Mouse (Mus musculus) CH12F3 (cell line): Measurements from ENCODE around the gene Gm16867.
"Not testable (repeated sequence)": the region's sequence is repeated elsewhere in the genome, so short reads cannot be mapped to it uniquely, and the experiment has no call there.

Source experiments
- in situ Hi-C: fragments of 300-500 bp; cut with MboI; formaldehyde crosslinking; loops from 2 replicates; pipeline ENCODE4 v1.14.3; 2020; ENCODE audit warnings: low sequenced_read_pairs

The Gm16867 gene

DNA sequence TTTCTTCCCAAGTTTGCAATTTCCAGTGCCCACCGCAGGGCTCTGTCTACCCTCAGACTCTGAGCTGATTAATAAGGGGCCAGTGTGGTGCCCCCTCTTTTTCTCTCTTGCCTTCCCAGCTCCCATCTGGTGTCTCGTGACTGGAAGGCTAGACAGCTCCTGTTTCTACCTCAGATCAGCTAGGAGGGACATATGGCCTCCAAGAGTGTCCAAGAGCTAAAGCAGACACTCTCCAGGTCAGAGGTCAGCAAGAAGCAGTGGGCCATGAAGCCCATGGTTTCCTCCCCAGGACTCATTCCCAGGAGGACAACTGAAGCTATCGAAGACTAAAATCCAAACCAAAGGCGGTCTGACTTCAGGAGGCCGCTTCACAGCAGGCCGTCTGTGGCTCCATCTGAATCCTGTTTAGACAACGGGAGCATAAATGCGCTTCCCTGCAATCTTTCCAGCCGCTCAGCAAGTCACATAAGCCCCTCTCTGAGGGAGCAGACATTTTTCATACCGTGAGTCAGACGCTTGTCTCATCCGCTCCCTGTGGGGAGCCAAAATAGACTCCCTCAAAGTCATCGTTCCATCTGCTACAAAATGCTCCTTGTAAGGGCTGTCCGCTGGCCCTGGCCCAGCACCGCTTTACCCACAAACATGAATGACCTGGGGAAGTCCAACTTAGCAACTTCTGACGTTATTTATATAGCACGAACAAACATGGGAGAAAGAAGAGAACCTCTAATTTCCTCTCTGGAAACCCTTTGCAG is 35.4 kb downstream of the Gm16867 start:
- in situ Hi-C loops = not testable (repeated sequence)

DNA sequence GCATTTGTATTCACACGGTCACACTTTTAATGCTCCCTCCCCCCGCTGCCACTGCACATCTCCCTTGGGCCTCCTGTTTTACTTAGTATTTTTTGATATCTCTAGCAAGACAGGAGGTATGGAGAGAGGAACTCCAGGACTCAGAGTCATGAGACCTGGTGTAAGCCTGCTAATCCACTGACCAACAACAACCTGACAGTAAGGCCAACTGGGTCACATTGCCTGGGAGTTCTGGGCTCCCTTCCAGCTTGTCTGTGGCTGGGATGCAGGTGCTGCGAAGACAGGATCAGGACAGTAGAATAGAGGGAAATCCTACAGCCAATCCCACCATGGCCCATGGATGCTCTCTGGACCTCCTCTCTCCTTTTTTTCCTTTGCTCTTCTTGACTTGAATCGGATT is 38.7 kb downstream of the Gm16867 start:
- in situ Hi-C loops = not testable (repeated sequence)

DNA sequence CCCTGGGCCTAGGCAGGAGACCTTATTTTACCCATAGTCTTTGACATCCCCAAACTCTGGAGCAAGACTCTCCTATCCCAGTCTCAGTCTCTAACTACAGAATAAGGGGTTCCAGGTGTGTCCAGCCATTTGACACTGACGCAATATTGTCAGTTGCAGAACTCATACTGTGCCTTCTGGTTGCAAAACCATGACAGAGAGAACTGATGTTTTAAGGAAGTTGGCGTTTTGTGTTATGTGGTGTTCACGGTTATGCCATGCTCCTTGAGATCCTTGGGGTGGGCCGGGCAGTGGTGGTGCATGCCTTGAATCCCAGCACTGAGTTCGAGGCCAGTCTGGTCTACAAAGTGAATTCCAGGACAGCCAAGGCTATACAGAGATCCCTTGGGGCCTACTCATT is 45.5 kb downstream of the Gm16867 start:
- in situ Hi-C loops = not testable (repeated sequence)

DNA sequence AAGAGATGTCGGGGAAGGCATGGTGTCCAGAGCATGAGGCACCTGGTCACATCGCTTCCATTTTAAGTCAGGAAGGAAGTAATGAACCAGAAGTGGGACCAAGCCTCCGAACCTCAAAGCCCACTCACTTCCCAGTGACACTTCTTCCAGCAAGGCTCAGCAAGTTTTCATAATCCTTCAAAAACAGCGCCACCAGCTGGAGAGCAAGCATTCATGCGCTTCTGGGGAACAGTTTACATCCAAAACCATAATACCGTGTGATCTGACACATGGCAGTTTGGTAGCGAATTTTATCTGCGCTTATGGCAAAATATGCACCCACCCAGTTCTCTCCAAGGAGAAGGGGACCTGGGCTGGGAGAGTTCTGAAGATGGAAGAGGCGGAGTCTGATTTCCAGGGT is 48.5 kb downstream of the Gm16867 start:
- in situ Hi-C loops = not testable (repeated sequence)

DNA sequence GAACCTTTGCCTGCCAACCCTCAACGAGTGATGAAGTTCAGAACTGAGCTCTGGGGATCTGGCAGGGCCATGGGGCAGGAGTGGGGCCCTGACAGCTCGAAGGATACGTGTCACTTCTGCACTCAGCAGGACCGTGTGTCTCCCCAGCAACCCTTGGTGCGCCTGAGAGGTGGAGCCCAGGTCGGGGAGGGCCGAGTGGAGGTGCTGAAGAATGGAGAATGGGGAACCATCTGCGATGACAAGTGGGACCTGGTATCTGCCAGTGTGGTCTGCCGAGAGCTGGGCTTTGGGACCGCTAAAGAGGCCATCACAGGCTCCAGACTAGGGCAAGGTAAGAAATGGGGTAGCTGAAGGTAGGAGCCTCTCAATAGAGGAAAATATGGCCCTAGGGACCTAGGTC is 54.3 kb downstream of the Gm16867 start:
- in situ Hi-C loops = not testable (repeated sequence)

DNA sequence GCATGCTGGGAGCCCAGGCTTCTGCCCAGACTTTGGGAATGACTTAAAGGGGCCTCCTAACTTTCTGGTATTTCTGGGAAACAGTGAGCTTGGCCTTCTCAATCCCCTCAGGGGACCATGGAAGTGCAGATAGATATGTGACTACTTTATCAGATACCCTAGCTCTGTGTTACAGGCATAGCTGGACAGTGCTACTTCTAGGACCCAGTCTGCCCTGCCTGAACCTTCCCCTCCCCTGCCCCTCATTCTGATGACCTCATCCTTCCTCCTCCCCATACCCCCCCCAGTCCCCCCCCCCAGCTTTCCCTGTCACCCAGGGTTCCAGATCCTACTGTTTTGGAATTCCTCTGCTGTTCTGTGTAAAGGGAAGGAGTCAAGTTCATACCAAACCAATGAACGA is 56.2 kb downstream of the Gm16867 start:
- in situ Hi-C loops = not testable (repeated sequence)

DNA sequence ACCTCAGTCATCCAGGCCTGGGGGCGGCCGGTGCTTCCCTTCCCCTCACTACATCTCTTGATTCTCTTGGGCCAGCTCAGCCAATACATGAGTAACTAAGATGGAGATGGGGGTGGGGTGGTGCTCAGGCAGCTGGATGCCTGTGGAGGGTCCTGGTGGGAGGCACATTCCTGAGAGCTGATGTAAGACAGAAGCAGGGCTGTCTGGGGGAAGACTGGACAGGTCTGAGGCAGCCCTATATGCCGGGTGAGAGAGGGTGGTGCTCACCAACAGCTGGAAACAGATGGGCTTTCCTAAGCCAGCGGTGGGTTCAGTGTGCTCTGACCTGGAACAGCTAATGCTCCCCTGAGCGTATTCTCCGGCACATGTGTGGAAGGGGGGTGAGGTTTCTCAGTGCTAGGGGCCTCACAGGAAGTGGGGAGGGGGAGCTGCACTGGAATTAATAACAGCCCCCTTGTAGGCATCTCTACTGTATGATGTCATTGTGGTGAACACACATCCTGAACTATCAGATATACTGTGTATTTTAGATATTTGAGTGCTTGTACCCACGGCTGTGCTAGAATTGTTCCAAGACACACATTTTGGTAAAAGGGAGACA is 60.0 kb downstream of the Gm16867 start:
- in situ Hi-C loops = not testable (repeated sequence)

DNA sequence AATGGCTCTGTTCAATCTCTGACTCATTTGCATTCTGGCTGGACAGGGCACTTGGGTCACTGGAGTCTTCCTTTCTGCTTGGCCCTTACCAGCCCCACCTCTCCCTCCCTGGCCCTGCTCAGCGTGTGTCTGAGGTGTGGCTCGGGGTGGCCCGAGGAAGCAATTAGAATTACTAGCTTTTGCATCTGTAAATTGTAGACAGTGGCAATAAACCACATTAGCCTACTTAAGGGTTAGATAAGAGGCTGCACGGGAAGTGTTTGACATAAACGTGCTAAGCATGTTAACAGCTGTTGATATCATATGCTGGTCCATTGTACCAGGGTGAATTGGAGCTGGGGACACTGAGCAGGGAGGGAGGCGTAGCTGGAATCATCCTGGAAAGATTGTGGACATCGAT is 62.2 kb downstream of the Gm16867 start:
- in situ Hi-C loops = not testable (repeated sequence)

DNA sequence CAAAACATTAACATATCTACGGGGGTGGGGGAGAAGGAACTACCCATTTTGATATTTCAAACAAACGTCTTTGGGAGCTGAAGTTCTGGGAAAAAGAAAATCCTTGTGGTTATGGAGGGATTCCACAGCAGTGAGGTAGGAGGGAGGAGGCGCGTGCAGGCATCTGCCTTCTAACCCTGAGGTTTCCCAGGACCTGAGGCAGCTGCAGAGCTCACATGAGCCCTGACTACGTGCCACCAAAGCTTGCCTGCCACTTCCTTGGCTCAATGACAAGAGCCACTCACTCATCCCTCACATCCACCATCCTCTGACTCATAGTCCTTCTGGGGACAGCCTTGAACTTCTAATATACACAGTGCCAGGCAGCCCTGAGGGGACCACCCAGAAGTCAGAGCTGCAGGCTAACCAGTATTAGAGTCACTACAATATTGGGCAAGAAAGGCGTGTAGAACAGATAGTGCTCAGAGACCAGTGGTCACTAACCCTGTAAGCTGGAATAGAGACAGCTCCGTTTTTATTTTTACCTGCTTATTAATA is 64.4 kb downstream of the Gm16867 start:
- in situ Hi-C loops = not testable (repeated sequence)

DNA sequence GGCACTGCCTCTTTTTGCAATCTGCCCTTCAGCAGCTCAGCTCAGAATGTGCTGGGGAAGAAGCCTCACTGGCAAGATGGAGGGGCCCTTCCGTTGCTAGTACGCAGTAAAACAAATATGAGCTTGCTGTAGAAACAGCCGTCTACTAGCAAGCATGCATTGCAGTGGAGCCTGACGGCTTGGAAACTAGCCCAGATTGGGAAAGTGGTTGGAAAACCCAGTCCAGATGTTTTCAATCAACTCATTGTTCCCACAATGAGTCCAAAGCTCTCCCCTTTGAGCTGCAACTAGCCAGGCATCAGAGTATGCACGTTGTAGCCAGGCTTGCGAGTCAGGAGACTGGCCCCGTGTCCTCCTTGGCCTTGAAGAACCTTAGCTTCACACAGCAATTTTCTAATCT is 82.2 kb downstream of the Gm16867 start:
- in situ Hi-C loops = not testable (repeated sequence)

DNA sequence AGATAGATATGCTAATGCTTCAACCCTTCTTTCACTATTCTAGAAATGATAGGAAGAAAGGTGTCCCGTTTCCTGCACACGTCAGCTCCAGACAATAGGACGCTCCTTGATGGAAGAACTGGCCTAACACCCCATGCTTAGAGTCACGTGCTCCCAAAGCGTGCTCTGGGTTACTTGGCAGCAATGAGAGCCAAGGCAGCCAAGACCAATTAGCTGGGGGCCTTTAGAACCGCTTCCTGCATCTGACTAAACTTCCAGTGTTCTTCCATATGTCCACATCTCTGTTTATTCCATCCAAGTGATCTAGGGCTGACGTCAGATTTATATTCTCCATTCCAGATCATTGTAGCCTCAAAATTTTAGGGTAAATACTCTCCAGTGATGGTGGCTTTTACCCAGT is 85.6 kb downstream of the Gm16867 start:
- in situ Hi-C loops = not testable (repeated sequence)
